Mouse (Mus musculus) spleen, adult 2 months (tissue): ENCODE data around the gene Prkg1. TPM values are rescaled to one million over a fixed set of nuclear protein-coding genes. Genes with fewer than 3 reads are reported as not detected.

Source experiments
- DNase-seq, 2 experiments: peaks; one replicate each; pipeline versions ENCODE4 v3.0.0 to v3.0.0-alpha.2; 2012 to 2021; ENCODE audit warnings: low spot score in 2 of 2, low read depth in 1 of 2
- H3K27ac ChIP-seq: fragments of 200-500 bp; 2 replicates; pipeline ENCODE4 v1.5.1; 2012; ENCODE audit warnings: low read length, inconsistent platforms; ENCODE audit not compliant: insufficient read depth
- H3K27me3 ChIP-seq: fragments of 200-500 bp; 2 replicates; pipeline ENCODE4 v1.6.1; 2012; ENCODE audit warnings: mild to moderate bottlenecking, moderate library complexity, low read length, inconsistent platforms; ENCODE audit not compliant: control insufficient read depth, insufficient read depth
- H3K36me3 ChIP-seq: fragments of 200-500 bp; 2 replicates; pipeline ENCODE4 v1.6.1; 2012; ENCODE audit warnings: mild to moderate bottlenecking, low read length, inconsistent platforms; ENCODE audit not compliant: control insufficient read depth, insufficient read depth
- H3K4me1 ChIP-seq: fragments of 200-500 bp; 2 replicates; pipeline ENCODE4 v1.6.1; 2011; ENCODE audit warnings: inconsistent platforms; ENCODE audit not compliant: control insufficient read depth, insufficient read depth, insufficient read length
- H3K4me3 ChIP-seq: fragments of 200-500 bp; 2 replicates; pipeline ENCODE4 v1.5.1; 2011; ENCODE audit warnings: mild to moderate bottlenecking, inconsistent platforms; ENCODE audit not compliant: insufficient read depth, insufficient read length; ENCODE audit errors: extremely low read depth
- CTCF ChIP-seq: fragments of 200-500 bp; IDR thresholded peaks from 2 replicates; pipeline ENCODE4 v1.5.1; 2011; ENCODE audit warnings: mild to moderate bottlenecking, inconsistent platforms; ENCODE audit not compliant: insufficient read depth, insufficient read length, insufficient replicate concordance; ENCODE audit errors: extremely low read depth
- POLR2A ChIP-seq: fragments of 200-500 bp; IDR thresholded peaks from 2 replicates; pipeline ENCODE4 v1.6.1; 2011; ENCODE audit warnings: low read depth, low read length, inconsistent platforms
- WGBS: fragments of 180-500 bp; shearing (Covaris S2); methylation state at CpG from one replicate; pipeline ENCODE4 v1.1.7; 2018; 5-methylcytosine and 5-hydroxymethylcytosine counted together
- polyA plus RNA-seq: library from polyadenylated mRNA; depleted of rRNA; stranded (reverse); fragments of >200 nt; gene quantifications from 2 replicates; pipeline ENCODE4 v1.2.3, GENCODE M21; 2012

Gene Prkg1
- polyA plus RNA-seq, 1 experiment: 0.33 TPM

DNA sequence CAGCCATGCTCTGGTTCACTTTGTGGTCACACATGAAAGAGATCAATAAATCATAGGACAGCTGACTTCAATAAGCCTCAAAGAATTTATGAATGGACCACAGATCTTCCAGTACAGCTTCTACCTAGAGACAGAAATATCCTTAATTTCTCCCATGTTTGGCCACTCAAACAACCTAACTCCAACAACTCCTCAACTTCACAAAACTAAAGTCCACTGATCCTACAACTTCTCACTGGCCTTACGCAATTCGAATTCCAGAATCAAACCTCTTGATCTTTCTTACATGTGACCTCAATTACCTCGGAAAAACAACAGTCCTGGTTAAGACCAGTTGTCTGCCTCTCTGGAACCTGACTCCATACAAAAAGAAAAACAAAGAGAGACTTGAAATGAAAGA lies 875.0 kb downstream of the Prkg1 start:
- WGBS: 88% methylated on average over 3 of the region's 3 CpGs
- no peaks in the 10 kb centered on the region for H3K4me1 ChIP-seq
- no peak for DNase-seq
- H3K36me3 ChIP-seq: no peaks in the 10 kb centered on the region
- TF ChIP-seq POLR2A (no peak), CTCF (no peak)
- no peak overlapping the region for H3K4me3 ChIP-seq
- H3K27me3 ChIP-seq: no peaks in the 10 kb centered on the region; the same call in 1 of the 2 replicates
- no peak overlapping the region for H3K27ac ChIP-seq

DNA sequence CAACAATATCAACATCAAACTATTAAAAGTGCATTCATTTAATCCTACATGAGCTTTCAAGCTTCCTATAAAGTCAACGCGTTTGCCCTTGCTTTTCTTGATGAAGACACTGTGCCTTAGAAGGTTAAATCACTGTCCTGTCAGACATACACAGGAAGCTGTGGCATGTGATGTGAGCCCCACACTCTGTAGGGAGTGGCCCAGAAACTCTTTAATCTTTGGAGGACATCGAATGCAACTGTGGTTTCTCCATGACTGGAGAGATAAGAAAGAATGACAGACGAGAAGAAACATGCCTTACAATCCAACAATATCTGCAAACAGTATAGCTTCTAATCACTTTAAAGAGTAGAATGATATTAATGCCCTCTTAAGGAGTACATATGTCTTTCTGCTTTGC lies 903.4 kb downstream of the Prkg1 start:
- WGBS: 30% methylated on average over 4 of the region's 4 CpGs
- no peak for TF ChIP-seq POLR2A
- no peak for TF ChIP-seq CTCF
- no peak for DNase-seq
- H3K36me3 ChIP-seq: no peaks in the 10 kb centered on the region
- H3K27me3 ChIP-seq: no peaks in the 10 kb centered on the region
- no peak overlapping the region for H3K27ac ChIP-seq
- no peak overlapping the region for H3K4me3 ChIP-seq
- no peaks in the 10 kb centered on the region for H3K4me1 ChIP-seq

DNA sequence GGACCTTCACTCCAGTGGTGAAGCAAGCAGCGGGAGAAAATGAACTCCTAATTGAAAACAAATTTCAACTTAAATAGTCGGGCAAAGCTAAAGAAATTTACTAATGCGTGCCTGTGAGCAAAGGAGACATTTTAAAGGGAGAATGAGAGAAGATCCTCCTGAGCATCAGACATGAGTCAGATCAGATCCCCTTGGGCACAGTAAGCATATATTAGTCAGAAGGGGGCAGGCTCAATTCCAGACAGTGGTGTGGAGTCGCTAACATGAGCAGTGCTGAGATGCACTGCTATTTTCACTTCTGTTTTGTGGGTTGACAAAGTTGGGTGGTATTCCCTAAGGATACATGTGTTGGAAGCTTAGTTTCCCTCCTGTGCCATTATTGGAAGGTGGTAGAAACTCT lies 913.8 kb downstream of the Prkg1 start:
- H3K36me3 ChIP-seq: no peaks in the 10 kb centered on the region
- no peak overlapping the region for H3K27ac ChIP-seq
- TF ChIP-seq POLR2A: no peak
- TF ChIP-seq CTCF: no peak
- 89% methylated on average over 4 of the region's 4 CpGs for WGBS
- no peak overlapping the region for H3K4me3 ChIP-seq
- no peaks in the 10 kb centered on the region for H3K4me1 ChIP-seq
- no peaks in the 10 kb centered on the region for H3K27me3 ChIP-seq
- DNase-seq: no peak

DNA sequence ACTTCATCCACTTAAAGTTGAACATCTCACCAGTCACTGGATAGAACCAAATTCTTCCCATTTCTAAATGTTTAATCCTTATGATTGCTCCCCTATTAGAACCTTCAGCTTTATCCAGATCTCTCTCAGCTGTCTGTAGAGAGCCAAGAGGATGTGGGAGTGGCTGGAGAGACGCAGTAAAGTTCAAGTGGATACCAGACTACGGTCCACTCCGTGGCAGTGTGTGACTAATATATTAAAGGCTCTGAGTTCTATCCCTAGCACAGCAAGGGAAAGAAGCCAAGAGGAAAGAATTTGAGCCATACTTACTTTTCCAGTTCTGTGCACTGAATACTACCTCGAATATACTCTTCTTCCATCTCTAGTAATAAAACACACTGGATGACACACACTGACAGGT lies 919.9 kb downstream of the Prkg1 start:
- no peak overlapping the region for H3K27ac ChIP-seq
- TF ChIP-seq POLR2A (no peak), CTCF (no peak)
- no peak overlapping the region for H3K4me3 ChIP-seq
- WGBS: 68% methylated on average over 4 of the region's 4 CpGs
- H3K36me3 ChIP-seq: no peaks in the 10 kb centered on the region
- H3K27me3 ChIP-seq: no peaks in the 10 kb centered on the region
- H3K4me1 ChIP-seq: no peaks in the 10 kb centered on the region
- DNase-seq: no peak

GRCm38 (mm10) chr19:30843637-30844036 lies 921.2 kb downstream of the Prkg1 start:
- H3K4me3 ChIP-seq: no peak overlapping the region
- H3K4me1 ChIP-seq: no peaks in the 10 kb centered on the region
- no peak for DNase-seq
- 86% methylated on average over 4 of the region's 4 CpGs for WGBS
- TF ChIP-seq POLR2A: no peak
- TF ChIP-seq CTCF: no peak
- no peaks in the 10 kb centered on the region for H3K36me3 ChIP-seq
- no peak overlapping the region for H3K27ac ChIP-seq
- H3K27me3 ChIP-seq: no peaks in the 10 kb centered on the region

DNA sequence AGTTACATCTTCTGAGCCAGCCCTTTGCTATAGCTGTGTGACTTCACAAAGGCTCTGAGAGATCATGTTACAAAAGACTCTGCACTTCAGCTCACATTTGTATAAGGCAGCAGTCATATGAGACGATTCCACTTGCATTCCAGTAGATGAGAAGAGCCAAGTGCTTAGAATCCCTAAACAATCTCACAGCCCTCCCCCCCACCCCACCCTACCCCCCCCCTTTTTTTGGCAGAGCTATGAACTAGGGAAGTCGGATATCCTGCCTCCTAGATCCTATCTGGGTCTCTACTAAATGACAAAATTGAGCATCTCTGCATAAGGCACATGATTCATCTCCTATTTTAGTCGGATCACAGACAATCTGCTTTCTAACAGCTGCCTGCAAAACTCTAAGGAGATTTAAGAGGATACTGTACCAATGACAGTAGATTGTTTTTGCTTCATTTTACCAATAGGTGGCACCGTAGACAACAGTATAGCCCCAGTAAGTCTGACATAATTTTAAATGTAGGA lies 921.7 kb downstream of the Prkg1 start:
- H3K4me3 ChIP-seq: no peak overlapping the region
- H3K27ac ChIP-seq: no peak overlapping the region
- no peaks in the 10 kb centered on the region for H3K36me3 ChIP-seq
- no peaks in the 10 kb centered on the region for H3K27me3 ChIP-seq
- TF ChIP-seq POLR2A: no peak
- no peak for TF ChIP-seq CTCF
- H3K4me1 ChIP-seq: no peaks in the 10 kb centered on the region
- 11% methylated on average over 4 of the region's 4 CpGs for WGBS
- DNase-seq: no peak

DNA sequence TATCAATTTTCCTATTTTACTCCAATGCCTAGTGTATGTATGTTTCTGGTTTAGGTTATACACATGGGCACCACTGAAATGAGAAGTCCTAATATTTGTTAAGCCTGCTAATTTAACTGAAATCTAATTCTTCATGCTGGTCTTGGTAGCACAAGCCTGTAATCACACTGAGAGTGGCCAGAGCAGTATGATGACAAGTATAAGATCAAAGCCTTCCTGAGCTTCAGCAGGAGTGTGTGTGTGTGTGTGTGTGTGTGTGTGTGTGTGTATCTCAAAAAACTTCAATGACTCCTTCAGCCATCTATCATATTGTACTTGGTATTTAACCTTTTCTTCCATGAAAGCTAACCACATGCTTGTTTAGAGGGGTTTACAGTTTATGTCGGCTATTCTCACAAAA lies 922.2 kb downstream of the Prkg1 start:
- 45% methylated on average over 1 of the region's 1 CpGs for WGBS
- no peak for DNase-seq
- no peak overlapping the region for H3K27ac ChIP-seq
- TF ChIP-seq CTCF (no peak), POLR2A (no peak)
- no peak overlapping the region for H3K4me3 ChIP-seq
- no peaks in the 10 kb centered on the region for H3K27me3 ChIP-seq
- H3K36me3 ChIP-seq: no peaks in the 10 kb centered on the region
- no peaks in the 10 kb centered on the region for H3K4me1 ChIP-seq
